Mouse (Mus musculus): Measurements from ENCODE around the gene Gal3st4. TPM values are rescaled to one million over a fixed set of nuclear protein-coding genes. Genes with fewer than 3 reads are reported as not detected.
"Not testable (repeated sequence)": the region's sequence is repeated elsewhere in the genome, so short reads cannot be mapped to it uniquely, and the experiment has no call there.

Gal3st4 gene
- polyA plus RNA-seq, 1 experiment from 2014 or later, result 0.92 TPM

DNA sequence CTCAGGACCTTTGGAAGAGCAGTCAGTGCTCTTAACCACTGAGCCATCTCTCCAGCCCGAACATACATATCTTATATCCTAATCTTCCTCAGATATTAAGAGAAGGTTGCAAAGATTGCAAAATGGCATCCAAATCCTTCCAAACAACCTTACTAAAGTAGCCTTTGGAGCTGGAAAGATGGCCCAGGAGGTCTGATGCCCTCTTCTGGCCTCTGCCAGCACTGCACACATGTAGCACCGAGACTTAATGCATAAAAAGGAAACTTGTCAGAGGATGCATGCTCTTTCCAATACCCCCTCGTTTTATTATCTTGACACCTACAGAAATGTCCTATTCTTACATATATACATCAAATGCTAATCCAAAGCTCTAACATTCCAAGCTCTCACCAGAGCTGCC is 44.6 kb downstream of the Gal3st4 start:
- H3K9me3 ChIP-seq (ENCODE audit: control insufficient read depth, low read length), result no peaks in the 10 kb centered on the region
- H3K4me1 ChIP-seq (ENCODE audit: control insufficient read depth, insufficient read depth, low read length), result no peaks in the 10 kb centered on the region
- H3K4me3 ChIP-seq (ENCODE audit: low read length), result no peak overlapping the region
- no peak for ATAC-seq
- H3K4me2 ChIP-seq (ENCODE audit: low read depth, low read length), result no peak overlapping the region
- WGBS, result 50% methylated on average over 3 of the region's 3 CpGs
- H3K9ac ChIP-seq (ENCODE audit: low read depth, low read length), result no peak overlapping the region
- no peaks in the 10 kb centered on the region for H3K36me3 ChIP-seq (ENCODE audit: control insufficient read depth, insufficient read depth, low read length)
- H3K27me3 ChIP-seq (replicated peaks; ENCODE audit: control insufficient read depth, insufficient read depth, low read length), result no peaks in the 10 kb centered on the region
- no peak overlapping the region for H3K27ac ChIP-seq (ENCODE audit: low read length)

- ATAC-seq, result no peak
- WGBS, result 62% methylated on average over 2 of the region's 2 CpGs
These were observed 45.3 kb downstream of the Gal3st4 start for GRCm38 (mm10) chr5:138227367-138227766.

DNA sequence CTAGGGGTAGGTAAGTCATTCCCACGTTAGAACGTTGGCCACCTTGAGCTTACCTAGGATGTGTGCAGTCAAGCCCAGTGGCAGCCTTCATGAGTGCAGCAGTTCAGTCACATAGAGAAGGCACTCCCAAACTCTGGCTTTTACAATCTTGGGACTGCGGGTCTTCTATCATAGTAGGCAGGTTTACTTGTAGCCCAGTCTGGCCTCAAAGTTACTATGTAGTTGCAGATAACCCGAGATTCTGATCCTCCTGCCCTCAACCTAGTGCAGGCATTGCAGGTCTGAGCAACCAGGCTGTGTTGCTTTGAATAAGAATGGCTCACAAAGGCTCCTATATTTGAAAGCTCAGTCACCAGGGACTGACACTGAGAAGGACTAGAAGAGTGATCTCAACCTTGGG is 46.1 kb downstream of the Gal3st4 start:
- no peak overlapping the region for H3K9ac ChIP-seq (ENCODE audit: low read depth, low read length)

More at GRCm38 (mm10) chr5:138227367-138227766, 45.3 kb downstream of the Gal3st4 start:
- H3K9ac ChIP-seq (ENCODE audit: low read depth, low read length), result no peak overlapping the region
- H3K9me3 ChIP-seq (ENCODE audit: control insufficient read depth, low read length), result no peaks in the 10 kb centered on the region
- no peak overlapping the region for H3K4me2 ChIP-seq (ENCODE audit: low read depth, low read length)
- H3K27ac ChIP-seq (ENCODE audit: low read length), result no peak overlapping the region
- no peak overlapping the region for H3K4me3 ChIP-seq (ENCODE audit: low read length)
- no peaks in the 10 kb centered on the region for H3K36me3 ChIP-seq (ENCODE audit: control insufficient read depth, insufficient read depth, low read length)
- no peaks in the 10 kb centered on the region for H3K4me1 ChIP-seq (ENCODE audit: control insufficient read depth, insufficient read depth, low read length)
- no peaks in the 10 kb centered on the region for H3K27me3 ChIP-seq (replicated peaks; ENCODE audit: control insufficient read depth, insufficient read depth, low read length)

GRCm38 (mm10) chr5:138225700-138226099 is 46.9 kb downstream of the Gal3st4 start, which contains the start of gene Nxpe5:
Nxpe5 (plus strand) TSS chr5:138225898.
- no peaks in the 10 kb centered on the region for H3K36me3 ChIP-seq (ENCODE audit: control insufficient read depth, insufficient read depth, low read length)
- no peak within 1 kb of the TSS for H3K27ac ChIP-seq (ENCODE audit: low read length)
- 51% methylated on average over 2 of the region's 2 CpGs for WGBS
- no peak within 1 kb of the TSS for H3K9ac ChIP-seq (ENCODE audit: low read depth, low read length)
- H3K27me3 ChIP-seq (replicated peaks; ENCODE audit: control insufficient read depth, insufficient read depth, low read length), result no peaks in the 10 kb centered on the region
- H3K4me2 ChIP-seq (ENCODE audit: low read depth, low read length), result no peak within 1 kb of the TSS
- no peak within 1 kb of the TSS for H3K4me3 ChIP-seq (ENCODE audit: low read length)
- no peak for ATAC-seq
- no peaks in the 10 kb centered on the region for H3K4me1 ChIP-seq (ENCODE audit: control insufficient read depth, insufficient read depth, low read length)
- no peaks in the 10 kb centered on the region for H3K9me3 ChIP-seq (ENCODE audit: control insufficient read depth, low read length)

More for the DNA sequence above, 46.1 kb downstream of the Gal3st4 start:
- no peaks in the 10 kb centered on the region for H3K4me1 ChIP-seq (ENCODE audit: control insufficient read depth, insufficient read depth, low read length)
- no peak overlapping the region for H3K4me3 ChIP-seq (ENCODE audit: low read length)
- H3K27me3 ChIP-seq (replicated peaks; ENCODE audit: control insufficient read depth, insufficient read depth, low read length), result no peaks in the 10 kb centered on the region
- 78% methylated on average over 4 of the region's 4 CpGs for WGBS
- no peak for ATAC-seq
- H3K36me3 ChIP-seq (ENCODE audit: control insufficient read depth, insufficient read depth, low read length), result no peaks in the 10 kb centered on the region
- H3K4me2 ChIP-seq (ENCODE audit: low read depth, low read length), result no peak overlapping the region
- H3K9me3 ChIP-seq (ENCODE audit: control insufficient read depth, low read length), result no peaks in the 10 kb centered on the region
- no peak overlapping the region for H3K27ac ChIP-seq (ENCODE audit: low read length)

DNA sequence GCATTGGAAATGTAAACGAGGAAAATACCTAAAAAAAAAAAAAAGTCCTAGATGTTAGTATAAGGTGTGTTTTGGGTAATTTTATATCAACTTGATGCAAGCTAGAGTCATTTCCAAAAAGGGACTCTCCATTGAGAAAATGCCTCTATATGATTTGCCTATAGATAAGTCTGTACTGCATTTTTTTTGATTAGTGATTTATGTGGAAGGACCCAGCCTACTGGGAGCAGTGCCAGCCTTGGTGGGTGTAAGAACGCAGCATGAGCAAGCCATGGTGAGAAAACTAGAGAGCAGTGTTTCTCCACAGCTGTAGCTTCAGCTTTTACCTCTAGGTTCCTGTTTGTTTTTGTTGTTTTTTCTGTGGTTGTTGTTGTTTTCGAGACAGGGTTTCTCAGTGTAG is 49.4 kb downstream of the Gal3st4 start:
- 63% methylated on average over 3 of the region's 3 CpGs for WGBS
- Histone ChIP-seq H3K27ac (ENCODE audit: low read length) (no peak overlapping the region), H3K9ac (ENCODE audit: low read depth, low read length) (no peak overlapping the region), H3K9me3 (ENCODE audit: control insufficient read depth, low read length) (no peaks in the 10 kb centered on the region), H3K4me1 (ENCODE audit: control insufficient read depth, insufficient read depth, low read length) (no peaks in the 10 kb centered on the region), H3K27me3 (replicated peaks; ENCODE audit: control insufficient read depth, insufficient read depth, low read length) (no peaks in the 10 kb centered on the region), H3K4me2 (ENCODE audit: low read depth, low read length) (no peak overlapping the region), H3K4me3 (ENCODE audit: low read length) (no peak overlapping the region), H3K36me3 (ENCODE audit: control insufficient read depth, insufficient read depth, low read length) (no peaks in the 10 kb centered on the region)
- no peak for ATAC-seq

DNA sequence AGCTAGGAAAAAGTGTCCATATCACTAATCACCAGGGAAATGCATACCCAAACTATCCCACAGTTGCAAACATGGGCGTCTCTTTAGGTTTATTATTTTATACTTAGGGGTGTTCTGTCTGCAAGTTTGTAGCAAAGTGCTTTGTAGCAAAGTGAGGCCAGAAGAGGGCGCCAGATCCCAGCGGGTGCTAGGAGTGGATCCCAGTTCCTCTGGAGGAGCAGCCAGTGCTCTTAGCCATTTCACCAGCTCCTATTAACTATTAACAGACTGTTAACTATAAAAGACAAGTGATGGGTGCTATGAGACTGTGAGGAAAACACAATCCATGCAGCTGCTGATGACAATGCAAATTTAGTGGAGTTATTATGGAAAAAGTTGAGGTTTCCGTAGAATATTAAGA is 50.5 kb downstream of the Gal3st4 start:
- 23% methylated on average over 4 of the region's 4 CpGs for WGBS
- Histone ChIP-seq H3K9me3 (ENCODE audit: control insufficient read depth, low read length) (no peaks in the 10 kb centered on the region), H3K36me3 (ENCODE audit: control insufficient read depth, insufficient read depth, low read length) (no peaks in the 10 kb centered on the region), H3K4me1 (ENCODE audit: control insufficient read depth, insufficient read depth, low read length) (no peaks in the 10 kb centered on the region), H3K9ac (ENCODE audit: low read depth, low read length) (no peak overlapping the region), H3K4me2 (ENCODE audit: low read depth, low read length) (no peak overlapping the region), H3K27ac (ENCODE audit: low read length) (no peak overlapping the region), H3K4me3 (ENCODE audit: low read length) (no peak overlapping the region), H3K27me3 (replicated peaks; ENCODE audit: control insufficient read depth, insufficient read depth, low read length) (no peaks in the 10 kb centered on the region)
- peak; percentile 58; the same call in 1 of the 2 replicates for ATAC-seq

- 46% methylated on average over 2 of the region's 2 CpGs for WGBS
- Histone ChIP-seq H3K9me3 (ENCODE audit: control insufficient read depth, low read length) (peaks cover 6% of the 10 kb centered on the region), H3K27ac (ENCODE audit: low read length) (no peak overlapping the region), H3K4me3 (ENCODE audit: low read length) (no peak overlapping the region), H3K4me2 (ENCODE audit: low read depth, low read length) (no peak overlapping the region), H3K4me1 (ENCODE audit: control insufficient read depth, insufficient read depth, low read length) (no peaks in the 10 kb centered on the region), H3K9ac (ENCODE audit: low read depth, low read length) (no peak overlapping the region), H3K27me3 (replicated peaks; ENCODE audit: control insufficient read depth, insufficient read depth, low read length) (no peaks in the 10 kb centered on the region), H3K36me3 (ENCODE audit: control insufficient read depth, insufficient read depth, low read length) (no peaks in the 10 kb centered on the region)
- ATAC-seq, result no peak
These were observed 52.8 kb downstream of the Gal3st4 start for GRCm38 (mm10) chr5:138219864-138220263.

DNA sequence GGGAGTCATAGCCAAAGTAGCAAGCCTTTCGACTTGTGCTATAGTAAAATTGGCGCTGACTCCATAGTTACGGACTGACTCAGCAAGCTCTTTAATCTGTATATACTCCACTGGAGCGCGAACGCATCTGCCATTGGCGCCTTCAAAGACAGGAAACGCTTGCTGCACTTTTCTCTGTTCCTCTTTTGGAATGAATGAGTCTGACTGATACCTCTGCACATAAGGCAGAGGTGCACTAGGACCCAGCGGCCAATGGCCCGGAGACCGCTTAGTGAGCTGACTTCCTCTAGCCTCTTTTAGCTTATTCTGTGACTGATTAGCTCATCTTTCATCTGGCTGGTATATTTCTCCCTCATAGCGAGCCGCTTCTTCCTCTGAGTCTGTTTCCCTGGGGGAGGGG is 56.0 kb downstream of the Gal3st4 start:
- not testable (repeated sequence) for H3K4me1 ChIP-seq (ENCODE audit: control insufficient read depth, insufficient read depth, low read length); H3K9me3 ChIP-seq (ENCODE audit: control insufficient read depth, low read length); ATAC-seq; H3K36me3 ChIP-seq (ENCODE audit: control insufficient read depth, insufficient read depth, low read length); H3K27ac ChIP-seq (ENCODE audit: low read length); H3K4me3 ChIP-seq (ENCODE audit: low read length); H3K9ac ChIP-seq (ENCODE audit: low read depth, low read length); H3K4me2 ChIP-seq (ENCODE audit: low read depth, low read length); H3K27me3 ChIP-seq (replicated peaks; ENCODE audit: control insufficient read depth, insufficient read depth, low read length)
- WGBS, result 94% methylated on average over 13 of the region's 13 CpGs
